Mouse (Mus musculus) stomach, postnatal 0 days (tissue): Measurements from ENCODE around the gene Tmc3.

ENCODE experiments used
- CTCF ChIP-seq: IDR thresholded peaks from 2 replicates; pipeline ENCODE4 v1.5.1; 2016; ENCODE audit warnings: antibody characterized with exemption, low read depth, mild to moderate bottlenecking, moderate library complexity
- EP300 ChIP-seq: optimal IDR thresholded peaks from 2 replicates; pipeline ENCODE3; 2016; ENCODE audit warnings: antibody characterized with exemption

DNA sequence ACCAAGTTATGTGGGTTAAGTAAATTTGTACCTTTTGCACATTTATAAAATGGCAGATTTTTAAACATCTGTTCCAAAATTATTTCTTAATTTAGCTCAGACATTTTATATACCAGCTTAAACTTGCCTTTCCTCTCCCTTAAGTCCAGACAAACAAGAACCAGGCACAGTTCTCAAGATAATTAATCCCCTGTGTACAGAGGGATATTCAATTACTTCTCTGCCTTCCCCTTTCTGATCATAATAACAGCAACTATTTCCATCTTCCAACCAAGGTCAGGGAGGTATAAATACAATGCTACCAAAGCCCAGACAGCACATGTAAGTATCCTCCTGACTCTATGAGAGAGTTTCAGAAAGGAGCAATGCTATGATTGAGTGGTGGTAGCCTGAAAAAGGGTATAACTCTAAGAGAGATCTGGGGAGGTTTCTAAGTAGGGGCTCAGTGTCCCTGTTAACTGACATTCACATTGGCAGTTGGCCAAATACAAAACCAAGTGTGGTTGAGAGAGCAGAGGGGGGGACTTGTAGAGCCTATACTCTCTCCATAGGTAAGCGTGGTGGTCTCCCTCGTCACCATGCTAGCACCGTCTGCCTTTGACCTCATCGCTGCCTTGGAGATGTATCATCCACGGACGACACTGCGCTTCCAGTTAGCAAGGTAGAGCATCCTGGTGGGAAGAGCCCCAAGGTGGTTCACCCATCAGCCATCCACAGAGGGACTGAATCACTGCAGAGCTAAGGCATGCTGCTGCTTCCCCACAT, 19.6 kb downstream of the Tmc3 start:
- no peak for TF ChIP-seq CTCF
- TF ChIP-seq EP300 = no peak
